Mouse (Mus musculus) G1E (cell line): ENCODE measurements around the gene Tomm34.

Experiments
- CTCF ChIP-seq: IDR thresholded peaks from 2 replicates; pipeline ENCODE4 v1.5.1; 2012; ENCODE audit warnings: low read depth, low read length, inconsistent platforms, mixed read lengths
- GATA1 ChIP-seq: IDR thresholded peaks from 2 replicates; pipeline ENCODE4 v1.6.1; 2012; ENCODE audit warnings: borderline replicate concordance, low read length, inconsistent platforms, mixed read lengths
- TAL1 ChIP-seq: conservative IDR thresholded peaks from 2 replicates; pipeline ENCODE4 v1.6.1; 2012; ENCODE audit warnings: low read depth, low read length, inconsistent platforms, mixed read lengths

DNA sequence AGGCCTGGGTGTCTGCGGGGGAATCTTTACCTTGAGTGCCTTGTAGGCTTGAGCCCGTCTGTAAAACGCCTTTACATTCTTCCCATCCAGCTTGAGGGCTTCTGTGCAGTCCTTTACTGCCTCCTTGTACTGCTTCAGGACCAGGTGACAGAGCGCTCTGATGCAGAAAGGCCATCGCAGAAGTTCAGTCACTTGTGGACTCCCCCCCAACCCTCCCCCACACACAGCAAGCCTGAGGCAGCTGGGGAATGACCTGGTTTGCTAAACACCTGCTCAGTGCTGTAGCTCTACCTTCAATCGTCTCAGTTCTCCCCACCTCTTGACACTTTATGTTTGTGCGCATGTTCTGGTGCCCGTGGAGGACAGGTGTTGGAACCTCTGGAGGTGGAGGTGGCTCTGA, 16.3 kb downstream of the Tomm34 start:
- TF ChIP-seq CTCF (no peak), TAL1 (no peak), GATA1 (no peak)
